Mouse (Mus musculus): ENCODE measurements around the gene Ivl.

Gene Ivl
- long read RNA-seq, experiment 1, result 0 reads
- long read RNA-seq, experiment 2, result 0 reads

- intact Hi-C loops (cut with DNase I), result no loop called here
Measured at GRCm38 (mm10) chr3:92573449-92574041, at the start of gene Ivl. TSS of gene Ivl (minus strand) at chr3:92573735.

- intact Hi-C loops (cut with DNase I), result no loop called here
Measured at GRCm38 (mm10) chr3:92621560-92621959, 48.0 kb upstream of the Ivl start, which contains the start of gene Lce6a. TSS of gene Lce6a (minus strand) at chr3:92621660.

GRCm38 (mm10) chr3:92609804-92610203 lies 36.3 kb upstream of the Ivl start:
- intact Hi-C loops (cut with DNase I), result no loop called here

- intact Hi-C loops (cut with DNase I), result no loop called here
Measured at GRCm38 (mm10) chr3:92607392-92607791, 33.9 kb upstream of the Ivl start, which contains the start of gene 2210017I01Rik. TSS of gene 2210017I01Rik (minus strand) at chr3:92607492.

- intact Hi-C loops (cut with DNase I), result loop anchor here (5.0 kb wide), 2 partner anchors 205 to 450 kb away; no protein-coding TSS in a partner anchor
Measured at GRCm38 (mm10) chr3:92602169-92602568, 28.6 kb upstream of the Ivl start.

- intact Hi-C loops (cut with DNase I), result loop anchor here (5.0 kb wide), 2 partner anchors 203 to 448 kb away; no protein-coding TSS in a partner anchor
Measured at GRCm38 (mm10) chr3:92600456-92600855, 26.9 kb upstream of the Ivl start.

GRCm38 (mm10) chr3:92599973-92600372 lies 26.4 kb upstream of the Ivl start:
- intact Hi-C loops (cut with DNase I), result loop anchor here (5.0 kb wide), 2 partner anchors 203 to 448 kb away; no protein-coding TSS in a partner anchor

GRCm38 (mm10) chr3:92598429-92598828 lies 24.9 kb upstream of the Ivl start:
- intact Hi-C loops (cut with DNase I), result no loop called here

- intact Hi-C loops (cut with DNase I), result no loop called here
Measured at GRCm38 (mm10) chr3:92588858-92589257, 15.3 kb upstream of the Ivl start, which contains the start of gene Smcp. TSS of gene Smcp (minus strand) at chr3:92588997.

- intact Hi-C loops (cut with DNase I), result no loop called here
Measured at GRCm38 (mm10) chr3:92587190-92587589, 13.7 kb upstream of the Ivl start.

GRCm38 (mm10) chr3:92585055-92585454 lies 11.5 kb upstream of the Ivl start:
- intact Hi-C loops (cut with DNase I), result no loop called here

- intact Hi-C loops (cut with DNase I), result no loop called here
Measured at GRCm38 (mm10) chr3:92583164-92583826, 9.8 kb upstream of the Ivl start.

- intact Hi-C loops (cut with DNase I), result no loop called here
Measured at GRCm38 (mm10) chr3:92579508-92579907, 6.0 kb upstream of the Ivl start.

- intact Hi-C loops (cut with DNase I), result no loop called here
Measured at GRCm38 (mm10) chr3:92578652-92579413, 5.3 kb upstream of the Ivl start.

- intact Hi-C loops (cut with DNase I), result no loop called here
Measured at GRCm38 (mm10) chr3:92572514-92573155, 900 bp downstream of the Ivl start.

GRCm38 (mm10) chr3:92568752-92569151 lies 4.8 kb downstream of the Ivl start:
- intact Hi-C loops (cut with DNase I), result no loop called here

GRCm38 (mm10) chr3:92565418-92565817 lies 8.1 kb downstream of the Ivl start:
- intact Hi-C loops (cut with DNase I), result no loop called here

- intact Hi-C loops (cut with DNase I), result no loop called here
Measured at GRCm38 (mm10) chr3:92534411-92534810, 39.1 kb downstream of the Ivl start, which contains the start of gene 2310046K23Rik. TSS of gene 2310046K23Rik (minus strand) at chr3:92534511.

Measured in adrenal gland (tissue).